Mouse (Mus musculus) monocyte, adult 2 months (primary cell): ENCODE measurements around the gene 2010005H15Rik.
"Not testable (repeated sequence)": the region's sequence is repeated elsewhere in the genome, so short reads cannot be mapped to it uniquely, and the experiment has no call there.

Experiments
- DNase-seq, 2 experiments: peaks; one replicate each; pipeline ENCODE4 v3.0.0; 2022; ENCODE audit warnings: low spot score in 2 of 2, low read depth in 1 of 2

Gene 2010005H15Rik

GRCm38 (mm10) chr16:36221168-36221567 is at the start of gene 2010005H15Rik:
TSS of gene 2010005H15Rik (plus strand) at chr16:36221468.
- not testable (repeated sequence) for DNase-seq

- no peak for DNase-seq
Observed at GRCm38 (mm10) chr16:36176108-36176507, 45.2 kb upstream of the 2010005H15Rik start.

- DNase-seq = no peak
Observed at GRCm38 (mm10) chr16:36179910-36180309, 41.4 kb upstream of the 2010005H15Rik start.

GRCm38 (mm10) chr16:36183912-36184311 is 37.4 kb upstream of the 2010005H15Rik start, which contains the start of gene Gm5483:
TSS of gene Gm5483 (plus strand) at chr16:36184212.
- not testable (repeated sequence) for DNase-seq

GRCm38 (mm10) chr16:36199226-36199625 is 22.0 kb upstream of the 2010005H15Rik start:
- DNase-seq = no peak

GRCm38 (mm10) chr16:36203846-36204245 is 17.4 kb upstream of the 2010005H15Rik start:
- no peak for DNase-seq

GRCm38 (mm10) chr16:36205684-36206083 is 15.6 kb upstream of the 2010005H15Rik start:
- DNase-seq = not testable (repeated sequence)

GRCm38 (mm10) chr16:36209967-36210453 is 11.3 kb upstream of the 2010005H15Rik start, which contains the start of gene Gm5416:
TSS of gene Gm5416 (plus strand) at chr16:36210403.
- no peak for DNase-seq

GRCm38 (mm10) chr16:36260585-36260984 is 39.3 kb downstream of the 2010005H15Rik start:
- DNase-seq = not testable (repeated sequence)

GRCm38 (mm10) chr16:36276796-36277195 is 55.5 kb downstream of the 2010005H15Rik start, which contains the start of gene Stfa1:
TSS of gene Stfa1 (plus strand) at chr16:36276951.
- DNase-seq = not testable (repeated sequence)

GRCm38 (mm10) chr16:36289140-36289539 is 67.9 kb downstream of the 2010005H15Rik start:
- no peak for DNase-seq
